Mouse (Mus musculus): ENCODE measurements around the gene Crb3. TPM values are rescaled to one million over a fixed set of nuclear protein-coding genes. Genes with fewer than 3 reads are reported as not detected.

The Crb3 gene
- 0.56 TPM in 1 of 2 replicates, not detected in the other for total RNA-seq (2017)

DNA sequence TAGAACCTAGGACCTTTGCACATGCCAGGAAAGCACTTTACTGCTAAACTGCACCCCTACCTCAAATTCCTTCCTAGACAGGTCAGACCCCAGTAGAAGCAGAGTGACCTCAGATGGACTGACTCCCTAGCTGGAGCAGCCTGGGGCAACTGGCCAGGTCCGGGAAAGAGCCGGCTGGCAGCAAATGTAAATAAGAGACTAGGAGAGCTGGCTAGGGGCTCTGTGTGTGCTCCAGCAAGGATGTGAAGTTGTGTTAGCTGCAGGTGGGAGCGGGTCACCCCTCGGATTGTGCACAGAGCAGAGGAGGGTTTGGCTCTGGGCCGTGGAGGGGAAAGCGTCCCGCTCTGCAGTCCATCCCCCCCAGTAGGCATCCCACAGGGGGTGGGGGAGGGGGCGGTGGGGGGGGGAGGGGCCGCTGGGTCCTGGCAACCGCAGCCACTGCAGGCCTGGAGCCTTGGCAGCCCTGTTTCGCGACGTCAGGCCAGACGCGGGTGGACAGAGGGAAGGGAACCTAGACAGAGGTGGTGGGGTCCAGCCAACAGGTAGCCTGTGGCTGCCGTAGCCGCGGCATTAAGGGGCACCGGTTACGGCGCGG lies at the start of gene Crb3:
TSS of gene Crb3 (plus strand) at position 215 of the 595 bp plus-strand sequence.
- no peak for ATAC-seq (replicated peaks in 1 of 2; ENCODE audit: insufficient read depth in 1 of 2, low FRiP score in 2 of 2, low TSS enrichment in 1 of 2, low read depth in 1 of 2, poor library complexity in 2 of 2, severe bottlenecking in 2 of 2)

DNA sequence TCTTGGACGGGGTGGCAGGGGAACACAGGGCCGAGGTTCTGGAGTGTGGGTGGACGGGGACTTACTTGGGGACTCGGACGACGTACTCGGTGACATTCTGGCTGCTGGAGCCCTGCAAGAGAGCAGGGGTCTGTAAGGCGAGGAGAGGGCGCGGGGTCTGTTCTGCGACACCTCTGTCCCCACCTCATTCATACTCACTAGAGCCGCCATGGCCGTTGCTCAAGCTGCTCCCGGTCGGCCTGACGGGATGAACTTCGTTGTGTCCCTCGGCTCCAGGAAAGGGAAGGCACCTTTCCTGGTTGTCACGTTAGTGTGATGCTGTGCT lies 48.0 kb upstream of the Crb3 start:
- peak; percentile 44 to 49 for ATAC-seq (replicated peaks in 1 of 2; ENCODE audit: insufficient read depth in 1 of 2, low FRiP score in 2 of 2, low TSS enrichment in 1 of 2, low read depth in 1 of 2, poor library complexity in 2 of 2, severe bottlenecking in 2 of 2)

DNA sequence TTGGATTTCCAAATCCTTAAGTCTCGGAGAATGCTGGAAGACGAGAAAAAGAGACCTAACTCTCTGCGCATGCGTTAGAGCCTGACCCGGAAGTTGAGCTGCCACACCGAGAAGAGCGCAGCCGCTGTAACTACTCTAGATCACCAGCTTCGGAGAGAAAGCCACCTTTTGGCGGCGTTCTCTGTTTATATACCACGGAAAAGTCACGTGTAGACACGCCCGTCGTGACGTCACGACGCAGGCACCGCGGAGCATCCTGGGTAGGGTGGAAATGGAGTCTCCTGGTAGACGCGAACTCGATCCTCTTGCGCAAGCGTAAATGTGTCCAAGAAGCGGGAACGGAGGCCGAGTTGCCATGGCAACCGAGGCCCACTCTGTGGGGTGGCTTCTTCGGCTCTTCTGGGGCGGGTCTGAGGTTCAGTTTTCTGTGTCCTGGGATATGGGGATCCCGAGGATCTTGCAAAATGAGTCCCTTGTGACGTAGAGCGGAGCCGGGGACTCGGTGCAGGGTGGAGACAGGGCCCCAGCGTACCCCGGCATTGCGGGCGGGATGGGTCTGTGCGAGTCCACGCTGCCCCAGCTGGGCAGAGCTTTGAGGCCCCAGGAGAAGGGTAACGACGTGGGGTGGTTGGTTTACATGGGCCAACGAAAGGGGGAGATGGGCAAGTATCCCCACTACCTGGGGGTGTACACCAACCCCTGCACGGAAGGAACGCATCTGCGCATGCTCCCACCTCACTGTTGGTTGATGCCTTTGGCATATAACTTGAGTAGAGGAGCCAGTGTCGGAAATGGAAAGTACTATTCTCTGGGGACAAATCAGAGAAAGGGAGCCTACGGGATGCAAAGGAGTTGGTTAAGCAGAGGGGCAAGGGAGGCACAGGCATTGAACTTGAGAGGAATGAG lies 47.4 kb upstream of the Crb3 start, which contains the start of the genes Gtf2f1 and Gm17949:
TSS of gene Gtf2f1 (minus strand) at position 53 of the 906 bp plus-strand sequence.
TSS of gene Gm17949 (plus strand) at position 234 of the 906 bp plus-strand sequence.
- ATAC-seq (replicated peaks in 1 of 2; ENCODE audit: insufficient read depth in 1 of 2, low FRiP score in 2 of 2, low TSS enrichment in 1 of 2, low read depth in 1 of 2, poor library complexity in 2 of 2, severe bottlenecking in 2 of 2): peak; percentile 87 to 89

DNA sequence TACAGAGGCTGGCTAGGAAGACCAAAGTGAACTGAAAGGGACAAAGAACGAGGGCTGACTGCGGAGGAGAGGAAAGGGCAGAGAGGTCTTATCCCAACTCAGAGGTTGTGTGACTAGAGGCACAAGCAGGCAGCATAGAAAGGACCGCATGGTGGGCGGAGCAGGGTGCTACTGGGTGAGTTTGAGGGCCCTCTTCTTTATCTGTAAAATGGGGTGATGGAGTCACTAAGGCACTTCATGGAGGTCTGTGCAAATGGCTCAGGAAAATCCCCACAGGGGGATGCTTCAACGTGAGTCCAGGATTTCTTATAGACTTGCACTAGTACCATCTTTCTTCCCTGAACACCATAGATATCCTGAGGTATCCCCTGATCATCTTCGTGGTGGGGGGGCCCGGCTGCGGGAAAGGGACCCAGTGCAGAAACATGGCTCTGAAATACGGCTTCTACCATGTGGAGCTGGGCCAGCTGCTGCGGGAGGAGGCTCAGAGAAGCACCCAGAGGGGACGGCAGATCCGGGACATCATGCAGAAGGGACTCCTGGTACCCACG lies 46.6 kb upstream of the Crb3 start:
- ATAC-seq (replicated peaks in 1 of 2; ENCODE audit: insufficient read depth in 1 of 2, low FRiP score in 2 of 2, low TSS enrichment in 1 of 2, low read depth in 1 of 2, poor library complexity in 2 of 2, severe bottlenecking in 2 of 2): no peak

DNA sequence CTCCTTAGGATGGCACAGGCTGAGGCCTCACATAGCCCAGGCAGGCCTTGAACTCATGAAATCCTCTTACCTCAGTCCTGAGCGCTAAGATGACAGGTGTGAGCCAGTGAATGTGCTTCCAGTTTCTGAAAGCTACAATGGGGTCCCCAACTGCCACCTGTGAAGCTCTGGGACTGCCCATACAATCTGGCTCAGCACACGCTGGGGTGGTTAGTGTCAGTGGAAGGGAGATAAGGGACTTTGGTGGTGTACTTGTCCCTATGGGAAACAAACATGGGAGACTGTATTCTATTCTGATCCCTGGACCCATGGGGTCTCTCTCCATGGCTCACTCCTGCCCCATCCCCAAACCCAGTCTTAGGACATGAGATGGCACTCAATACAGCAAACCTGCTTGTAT lies 39.2 kb upstream of the Crb3 start:
- peak in 1 of 2 experiments; percentile 18; a peak in 1 of 4 replicates for ATAC-seq (replicated peaks in 1 of 2; ENCODE audit: insufficient read depth in 1 of 2, low FRiP score in 2 of 2, low TSS enrichment in 1 of 2, low read depth in 1 of 2, poor library complexity in 2 of 2, severe bottlenecking in 2 of 2)

DNA sequence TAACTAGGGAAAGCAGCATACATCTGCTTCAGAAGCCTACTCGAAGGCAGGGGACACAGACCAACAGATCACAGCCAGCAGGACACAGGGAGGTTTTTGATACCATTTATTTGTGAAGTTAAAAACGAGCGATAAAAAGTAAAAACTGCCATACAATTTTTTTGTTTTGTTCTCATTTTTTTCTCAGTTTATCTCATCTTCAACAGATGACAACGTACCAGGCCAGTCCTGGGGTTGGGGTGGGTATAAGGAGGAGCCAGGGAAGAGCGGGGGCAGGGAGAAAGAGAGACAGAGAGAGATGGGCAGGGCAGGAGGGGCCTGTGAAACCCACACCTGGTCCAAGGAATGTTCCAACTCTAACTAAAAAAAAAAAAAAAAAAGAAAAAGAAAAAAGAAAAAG lies 37.9 kb upstream of the Crb3 start:
- ATAC-seq (replicated peaks in 1 of 2; ENCODE audit: insufficient read depth in 1 of 2, low FRiP score in 2 of 2, low TSS enrichment in 1 of 2, low read depth in 1 of 2, poor library complexity in 2 of 2, severe bottlenecking in 2 of 2): no peak

DNA sequence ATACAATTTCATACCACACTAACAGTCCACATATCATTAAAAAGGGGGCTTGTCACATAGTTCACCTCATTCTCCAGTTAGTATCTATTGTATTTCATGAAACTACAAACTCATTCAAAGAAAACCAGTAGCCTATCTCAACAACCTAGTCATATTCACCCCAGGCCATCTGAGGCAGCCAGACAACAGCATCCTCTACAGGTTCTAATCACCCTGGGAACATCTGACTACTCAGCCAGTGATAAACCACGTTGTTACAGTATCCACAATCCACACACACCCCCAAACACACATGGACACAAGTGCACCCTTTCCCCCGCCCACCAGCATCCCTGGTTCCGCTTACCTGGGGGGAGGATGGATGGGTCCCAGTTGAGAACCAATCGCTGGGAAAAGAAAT lies 31.4 kb upstream of the Crb3 start:
- no peak for ATAC-seq (replicated peaks in 1 of 2; ENCODE audit: insufficient read depth in 1 of 2, low FRiP score in 2 of 2, low TSS enrichment in 1 of 2, low read depth in 1 of 2, poor library complexity in 2 of 2, severe bottlenecking in 2 of 2)

DNA sequence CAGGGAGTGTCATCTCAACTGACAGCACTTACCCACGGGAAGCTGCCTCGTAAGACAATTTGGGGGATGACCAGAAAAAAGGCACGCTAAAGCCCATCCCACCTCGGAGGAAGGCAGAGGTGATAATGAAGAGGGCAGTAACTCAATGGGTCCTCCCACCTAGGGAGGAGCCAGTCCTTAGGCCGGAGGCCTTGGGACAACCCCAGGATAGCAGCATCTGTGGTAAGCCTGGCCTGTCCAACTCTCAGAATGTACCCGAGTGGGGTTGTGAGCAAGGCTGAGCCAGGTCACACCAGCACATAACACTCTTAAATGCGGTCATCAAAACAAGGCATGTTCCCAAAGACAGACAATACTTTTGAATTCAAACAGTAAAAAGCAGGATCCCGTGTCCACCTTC lies 29.2 kb upstream of the Crb3 start:
- ATAC-seq (replicated peaks in 1 of 2; ENCODE audit: insufficient read depth in 1 of 2, low FRiP score in 2 of 2, low TSS enrichment in 1 of 2, low read depth in 1 of 2, poor library complexity in 2 of 2, severe bottlenecking in 2 of 2): no peak

DNA sequence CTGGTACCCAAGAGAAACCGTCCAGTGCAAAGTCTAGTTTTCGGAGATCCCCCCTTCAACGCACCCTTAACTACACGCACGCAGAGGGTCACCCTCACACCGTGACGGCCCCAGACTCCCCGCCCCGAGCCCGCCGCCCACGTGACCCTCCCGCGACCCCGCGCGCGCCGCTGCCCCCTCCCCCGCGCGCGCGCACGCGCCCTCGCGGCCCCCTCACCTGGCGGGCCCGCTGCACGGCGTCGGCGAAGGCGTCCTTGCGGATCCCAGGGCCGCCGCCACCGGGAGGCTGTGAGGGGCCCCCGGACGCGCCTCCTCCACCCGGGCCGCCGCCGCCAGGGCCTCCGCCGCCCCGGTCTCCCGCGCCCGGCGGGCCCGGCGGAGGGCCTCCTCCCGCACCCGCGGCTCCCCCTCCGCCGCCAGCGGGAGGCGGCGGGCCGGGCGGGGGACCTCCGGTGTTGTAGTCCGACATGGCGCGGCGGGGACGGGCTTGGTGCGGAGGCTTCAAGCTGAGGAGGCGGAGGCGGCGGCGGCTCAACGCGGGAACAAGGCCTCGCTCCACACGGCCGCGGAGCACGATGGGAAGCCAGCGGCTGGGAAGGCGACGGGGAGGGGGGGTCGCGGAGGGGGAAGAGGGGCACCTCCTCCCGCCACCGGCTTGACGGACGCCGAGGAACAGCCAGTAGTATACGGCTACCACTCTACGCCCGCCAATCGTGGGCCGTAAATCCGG lies 27.8 kb upstream of the Crb3 start, which contains the start of gene Khsrp:
TSS of gene Khsrp (minus strand) at position 592 of the 730 bp plus-strand sequence.
- no peak for ATAC-seq (replicated peaks in 1 of 2; ENCODE audit: insufficient read depth in 1 of 2, low FRiP score in 2 of 2, low TSS enrichment in 1 of 2, low read depth in 1 of 2, poor library complexity in 2 of 2, severe bottlenecking in 2 of 2)

DNA sequence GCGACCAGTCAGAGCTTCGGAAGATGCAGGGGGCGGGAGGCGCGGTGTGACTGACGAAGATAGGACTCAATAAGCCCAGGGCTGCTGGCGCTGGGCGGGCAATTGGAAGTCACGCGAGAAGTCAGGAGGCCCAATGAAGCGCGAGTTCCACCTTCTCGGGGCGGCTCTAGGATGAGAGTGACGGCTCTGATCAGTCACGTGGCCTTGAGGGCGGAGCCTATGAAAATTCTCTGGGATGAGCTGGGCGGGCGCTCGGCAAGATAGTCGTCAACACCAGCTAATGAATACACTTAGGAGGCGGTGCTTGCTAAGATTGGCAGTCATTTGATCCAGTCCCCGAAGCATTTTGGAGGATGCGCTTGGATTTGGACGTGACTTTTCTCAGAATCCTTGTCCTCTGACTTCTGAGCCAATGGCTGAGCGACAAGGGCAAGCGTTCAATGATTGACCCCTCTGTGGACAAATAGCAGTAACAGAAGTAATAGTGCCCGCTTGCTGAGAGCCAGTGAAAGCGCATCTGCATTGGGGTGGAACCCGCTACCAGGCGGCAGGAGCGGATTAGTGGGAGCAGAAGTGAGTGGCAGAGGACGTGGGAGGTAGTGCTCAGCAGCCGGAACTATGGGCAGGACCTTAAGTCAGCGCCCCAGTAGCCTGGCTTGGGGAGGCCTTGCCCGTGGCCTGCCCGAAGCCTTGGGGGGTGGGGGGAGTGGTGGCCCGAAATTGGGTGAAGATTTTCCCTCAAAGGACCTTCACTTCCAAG lies 27.1 kb upstream of the Crb3 start:
- peak; percentile 89 for ATAC-seq (replicated peaks in 1 of 2; ENCODE audit: insufficient read depth in 1 of 2, low FRiP score in 2 of 2, low TSS enrichment in 1 of 2, low read depth in 1 of 2, poor library complexity in 2 of 2, severe bottlenecking in 2 of 2)

DNA sequence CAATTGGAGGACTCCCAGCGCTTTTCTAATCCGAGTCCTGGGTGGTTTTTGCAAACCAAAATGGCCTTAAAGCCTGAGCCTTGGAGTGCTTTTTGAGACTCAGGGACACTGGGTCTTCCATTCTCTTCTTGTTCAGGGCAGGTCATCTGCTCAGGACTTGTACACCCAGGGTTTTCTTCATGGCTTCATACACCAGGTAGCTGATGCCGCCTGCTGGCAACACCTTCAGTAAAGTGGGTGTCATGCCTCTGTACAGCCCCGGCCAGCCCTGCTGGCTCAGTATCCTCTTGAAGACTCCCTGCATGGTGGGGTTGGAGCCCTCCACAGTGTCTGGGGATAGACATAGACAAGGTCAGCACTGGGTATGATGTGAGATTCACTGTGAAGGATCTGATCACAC lies 26.1 kb upstream of the Crb3 start:
- no peak for ATAC-seq (replicated peaks in 1 of 2; ENCODE audit: insufficient read depth in 1 of 2, low FRiP score in 2 of 2, low TSS enrichment in 1 of 2, low read depth in 1 of 2, poor library complexity in 2 of 2, severe bottlenecking in 2 of 2)

DNA sequence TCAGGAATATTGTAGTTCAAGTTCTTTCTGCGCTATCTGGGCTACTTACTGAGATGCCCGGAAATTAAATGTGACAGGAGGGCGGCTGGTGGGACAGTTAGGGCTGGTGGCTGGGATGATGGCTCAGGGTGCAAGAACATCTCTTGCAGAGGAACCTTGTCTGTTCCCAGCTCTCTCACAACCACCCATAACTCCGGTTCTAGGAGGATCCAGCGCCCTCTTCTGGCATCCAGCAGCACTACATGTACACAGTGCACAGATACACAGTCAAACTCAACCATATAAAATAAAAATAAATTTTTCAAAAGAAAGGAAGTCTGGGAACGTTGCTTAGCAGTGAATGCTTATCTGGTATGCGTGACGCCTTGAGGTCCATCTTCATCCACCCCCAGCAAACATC lies 19.9 kb upstream of the Crb3 start:
- no peak; a peak in 1 of 4 replicates for ATAC-seq (replicated peaks in 1 of 2; ENCODE audit: insufficient read depth in 1 of 2, low FRiP score in 2 of 2, low TSS enrichment in 1 of 2, low read depth in 1 of 2, poor library complexity in 2 of 2, severe bottlenecking in 2 of 2)

DNA sequence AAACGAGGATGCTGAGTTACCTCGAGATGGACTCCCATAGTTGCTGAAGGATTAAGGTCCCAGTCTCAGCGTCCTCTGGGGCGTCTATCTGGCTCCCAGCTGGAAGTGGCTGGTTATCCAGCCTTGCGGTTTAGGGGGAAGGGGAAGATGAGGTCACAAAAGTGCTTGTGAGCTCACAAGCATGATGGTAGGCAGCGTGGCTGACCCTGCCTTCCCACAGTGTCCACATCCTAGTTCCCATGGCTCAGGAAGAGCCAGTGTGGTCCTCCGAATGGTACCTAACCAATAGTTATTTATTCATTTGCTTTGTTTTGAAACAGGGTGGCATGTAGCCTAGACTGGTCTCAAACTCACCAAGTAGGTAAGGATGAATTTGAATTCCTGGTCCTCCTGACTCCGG lies 17.4 kb upstream of the Crb3 start, which contains the start of gene Slc25a41:
TSS of gene Slc25a41 (minus strand) at position 101 of the 400 bp plus-strand sequence.
- ATAC-seq (replicated peaks in 1 of 2; ENCODE audit: insufficient read depth in 1 of 2, low FRiP score in 2 of 2, low TSS enrichment in 1 of 2, low read depth in 1 of 2, poor library complexity in 2 of 2, severe bottlenecking in 2 of 2): no peak

DNA sequence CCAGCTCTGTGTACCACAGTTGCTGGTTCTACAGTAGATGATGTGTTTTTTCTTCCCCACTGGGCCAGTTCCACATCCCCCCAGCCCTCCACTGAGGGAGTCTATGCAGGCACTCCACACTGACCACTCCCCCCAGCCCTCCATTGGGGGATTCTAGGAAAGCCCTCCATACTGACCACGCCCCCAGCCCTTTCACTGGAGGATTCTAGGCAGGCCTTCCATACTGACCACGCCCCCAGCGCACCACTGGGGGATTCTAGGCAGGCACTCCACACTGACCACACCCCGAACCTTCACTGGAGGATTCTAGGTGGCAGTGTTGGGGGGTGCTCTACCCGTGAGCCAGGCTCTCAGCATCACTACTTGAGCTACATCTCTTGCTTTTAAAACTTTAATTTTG lies 11.5 kb upstream of the Crb3 start:
- no peak for ATAC-seq (replicated peaks in 1 of 2; ENCODE audit: insufficient read depth in 1 of 2, low FRiP score in 2 of 2, low TSS enrichment in 1 of 2, low read depth in 1 of 2, poor library complexity in 2 of 2, severe bottlenecking in 2 of 2)

DNA sequence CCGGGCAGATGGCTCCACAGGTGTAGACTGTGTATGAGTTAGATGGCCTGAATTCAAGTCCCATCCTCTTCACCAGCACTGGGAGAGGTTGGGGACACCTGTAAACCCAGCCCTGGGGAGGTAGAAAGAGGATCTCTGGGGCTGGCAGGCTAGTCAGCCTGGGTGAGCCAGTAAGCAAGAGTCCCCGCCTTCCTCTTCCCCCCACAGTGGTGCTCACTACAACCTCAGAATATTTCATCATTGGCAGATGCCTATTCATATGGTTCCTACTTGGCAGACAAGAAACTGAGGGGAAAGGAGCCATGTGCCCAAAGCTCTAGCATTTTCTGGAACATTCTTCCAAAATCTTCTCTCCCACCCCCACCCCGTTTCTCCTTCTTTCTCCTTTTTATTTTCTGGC lies 10.1 kb upstream of the Crb3 start:
- no peak; a peak in 2 of 4 replicates for ATAC-seq (replicated peaks in 1 of 2; ENCODE audit: insufficient read depth in 1 of 2, low FRiP score in 2 of 2, low TSS enrichment in 1 of 2, low read depth in 1 of 2, poor library complexity in 2 of 2, severe bottlenecking in 2 of 2)

DNA sequence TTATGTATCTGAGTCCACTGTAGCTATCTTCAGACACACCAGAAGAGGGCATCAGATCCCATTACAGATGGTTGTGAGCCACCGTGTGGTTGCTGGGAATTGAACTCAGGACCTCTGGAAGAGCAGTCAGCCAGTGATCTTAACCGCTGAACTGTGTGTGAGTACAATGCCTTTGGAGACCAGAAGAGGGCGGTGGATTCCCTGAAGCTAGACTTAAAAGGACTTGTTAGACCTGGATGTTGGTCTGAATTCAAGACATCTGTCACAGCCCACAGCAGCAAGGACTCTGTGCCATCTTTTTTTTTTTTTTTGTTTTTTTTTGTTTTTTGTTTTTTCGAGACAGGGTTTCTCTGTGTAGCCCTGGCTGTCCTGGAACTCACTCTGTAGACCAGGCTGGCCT lies 7.2 kb upstream of the Crb3 start:
- peak in 1 of 2 experiments; percentile 63; a peak in 2 of 4 replicates for ATAC-seq (replicated peaks in 1 of 2; ENCODE audit: insufficient read depth in 1 of 2, low FRiP score in 2 of 2, low TSS enrichment in 1 of 2, low read depth in 1 of 2, poor library complexity in 2 of 2, severe bottlenecking in 2 of 2)

DNA sequence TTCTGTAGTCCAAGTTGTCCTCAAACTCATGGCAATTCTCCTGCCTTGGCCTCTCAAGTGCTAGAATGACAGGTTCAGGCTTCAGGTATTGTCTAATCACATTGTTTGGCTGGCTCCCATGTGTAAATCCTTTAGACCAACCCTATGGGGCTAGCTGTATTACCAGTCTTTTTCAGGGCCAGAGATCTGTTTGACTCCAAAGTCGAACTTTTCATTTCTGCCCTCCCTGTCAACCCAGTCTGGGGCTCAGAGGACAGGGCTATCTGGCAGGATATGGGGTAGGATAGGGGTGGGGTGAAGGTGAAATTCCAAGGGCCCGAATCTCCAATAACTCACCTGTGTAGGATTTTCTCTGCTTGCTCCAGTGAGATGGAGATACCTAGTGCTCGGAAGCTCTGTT lies 2.7 kb upstream of the Crb3 start:
- ATAC-seq (replicated peaks in 1 of 2; ENCODE audit: insufficient read depth in 1 of 2, low FRiP score in 2 of 2, low TSS enrichment in 1 of 2, low read depth in 1 of 2, poor library complexity in 2 of 2, severe bottlenecking in 2 of 2): no peak
